Mouse (Mus musculus) heart, postnatal 10 days (tissue): ENCODE data around the gene Vwc2l. TPM values are rescaled to one million over a fixed set of nuclear protein-coding genes. Genes with fewer than 3 reads are reported as not detected.

ENCODE experiments used
- DNase-seq, 2 experiments: peaks; one replicate each; pipeline ENCODE4 v3.0.0; 2021
- intact Hi-C: fragments of 180-260 bp; cut with DNase I; formaldehyde crosslinking; loops from one replicate; pipeline ENCODE4 v1.15.1; 2025
- total RNA-seq, 2 experiments: library from RNA; stranded (reverse); gene quantifications; 2 replicates each; pipeline ENCODE4 v1.2.3; 2021

Vwc2l gene
- total RNA-seq, 2 experiments from 2014 or later, result not detected

DNA sequence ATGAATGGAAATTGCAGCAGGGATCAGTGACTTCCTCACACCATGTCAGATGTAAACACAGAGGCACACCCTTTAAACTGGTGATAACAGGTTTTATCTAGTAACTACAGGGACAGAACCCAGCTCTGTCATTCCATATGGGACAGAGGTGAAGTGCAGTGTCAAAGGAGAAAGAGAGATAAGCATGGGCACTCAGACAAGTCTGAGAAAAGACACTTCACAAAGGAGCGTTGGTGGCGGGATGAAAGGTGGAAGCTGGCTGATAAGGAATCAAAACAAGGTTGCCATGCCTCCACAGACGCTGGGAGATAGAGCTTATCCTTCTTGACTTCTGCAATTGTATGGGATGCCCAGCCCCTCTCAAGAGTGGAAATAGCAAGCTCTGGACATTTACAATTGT is 176.8 kb downstream of the Vwc2l start:
- intact Hi-C loops, result no loop called here

DNA sequence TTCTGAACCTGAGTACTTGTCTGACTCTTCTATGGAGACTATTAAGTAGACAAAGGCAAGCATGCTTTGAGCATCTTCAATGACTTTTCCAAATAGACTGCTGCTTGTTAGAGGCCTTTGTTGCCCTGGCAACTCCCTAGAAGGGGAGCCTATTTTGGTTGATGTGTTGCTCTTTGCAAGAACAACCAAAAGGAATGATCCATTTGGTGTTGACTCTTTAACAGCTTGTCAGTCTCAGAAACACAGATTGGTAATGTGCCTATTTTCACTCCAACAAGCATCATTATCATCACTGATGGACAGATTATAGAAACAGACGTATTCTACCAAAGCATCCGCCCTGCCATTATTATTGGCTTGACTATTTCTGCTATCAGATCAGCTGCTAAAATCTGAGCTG is 181.9 kb downstream of the Vwc2l start:
- DNase-seq, result no peak
- intact Hi-C loops, result no loop called here

More for the DNA sequence above, 176.8 kb downstream of the Vwc2l start:
- DNase-seq, result no peak

DNA sequence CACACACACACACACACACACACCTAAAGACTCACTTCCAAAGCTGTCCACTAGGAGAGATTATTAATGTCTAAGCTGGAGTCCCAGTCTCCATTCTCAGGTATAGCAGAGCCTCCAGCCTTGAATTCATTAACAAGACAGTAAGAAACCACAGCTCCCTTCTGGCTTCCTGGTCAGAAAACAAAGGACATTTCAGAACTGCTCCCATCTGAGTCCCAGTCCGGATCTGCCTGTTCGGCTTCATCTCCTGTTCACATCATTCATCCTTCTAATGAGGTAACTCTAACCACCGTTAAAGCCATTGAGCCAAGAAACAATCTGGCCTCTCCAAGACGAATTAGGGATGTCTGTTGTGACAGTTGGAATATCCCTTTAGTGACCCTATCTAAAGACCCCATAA is 185.7 kb downstream of the Vwc2l start:
- intact Hi-C loops, result no loop called here
- no peak for DNase-seq

- DNase-seq, result no peak
- intact Hi-C loops, result no loop called here
These were observed 187.6 kb downstream of the Vwc2l start for GRCm38 (mm10) chr1:70913071-70913470.

GRCm38 (mm10) chr1:70918173-70919036 is 192.9 kb downstream of the Vwc2l start:
- intact Hi-C loops, result no loop called here
- no peak for DNase-seq

GRCm38 (mm10) chr1:70933016-70933415 is 207.5 kb downstream of the Vwc2l start:
- intact Hi-C loops, result no loop called here
- no peak for DNase-seq
